Mouse (Mus musculus) G1E (cell line): ENCODE data around the gene Rnf169. TPM values are rescaled to one million over a fixed set of nuclear protein-coding genes. Genes with fewer than 3 reads are reported as not detected.
"Not testable (repeated sequence)": the region's sequence is repeated elsewhere in the genome, so short reads cannot be mapped to it uniquely, and the experiment has no call there.

Experiments used
- ATAC-seq: 2 replicates; pipeline ENCODE4 v1.8.0; 2016; ENCODE audit warnings: mild to moderate bottlenecking; ENCODE audit not compliant: insufficient number of reproducible peaks, poor library complexity, low FRiP score, severe bottlenecking; ENCODE audit errors: extremely low read depth
- DNase-seq: peaks from one replicate; pipeline ENCODE4 v3.0.0; 2012; ENCODE audit warnings: low spot score
- H3K27me3 ChIP-seq: 2 replicates; pipeline ENCODE4 v1.6.1; 2012; ENCODE audit warnings: mild to moderate bottlenecking, low read length, inconsistent platforms; ENCODE audit not compliant: insufficient read depth
- H3K36me3 ChIP-seq: replicated peaks from 2 replicates; pipeline ENCODE3; 2012; ENCODE audit warnings: mild to moderate bottlenecking, inconsistent platforms
- H3K4me1 ChIP-seq: 2 replicates; pipeline ENCODE4 v1.6.1; 2012; ENCODE audit warnings: low read depth, low read length, inconsistent platforms, mixed read lengths; ENCODE audit not compliant: insufficient read depth
- H3K4me3 ChIP-seq: 2 replicates; pipeline ENCODE4 v1.5.1; 2012; ENCODE audit warnings: low read depth, mild to moderate bottlenecking, inconsistent platforms, low read length, moderate library complexity, mixed read lengths
- H3K9me3 ChIP-seq: replicated peaks from 2 replicates; pipeline ENCODE4 v1.6.1; 2012; ENCODE audit warnings: inconsistent platforms
- CTCF ChIP-seq: IDR thresholded peaks from 2 replicates; pipeline ENCODE4 v1.5.1; 2012; ENCODE audit warnings: low read depth, low read length, inconsistent platforms, mixed read lengths
- GATA1 ChIP-seq: IDR thresholded peaks from 2 replicates; pipeline ENCODE4 v1.6.1; 2012; ENCODE audit warnings: borderline replicate concordance, low read length, inconsistent platforms, mixed read lengths
- GATA2 ChIP-seq: IDR thresholded peaks from 2 replicates; pipeline ENCODE4 v1.6.1; 2012; ENCODE audit warnings: low read depth, low read length, inconsistent platforms, borderline replicate concordance
- POLR2AphosphoS5 ChIP-seq: IDR thresholded peaks from 2 replicates; pipeline ENCODE4 v1.6.1; 2012; ENCODE audit warnings: low read depth, low read length, inconsistent platforms; ENCODE audit not compliant: insufficient replicate concordance
- TAL1 ChIP-seq: conservative IDR thresholded peaks from 2 replicates; pipeline ENCODE4 v1.6.1; 2012; ENCODE audit warnings: low read depth, low read length, inconsistent platforms, mixed read lengths
- polyA plus RNA-seq: library from polyadenylated mRNA; stranded (reverse); fragments of >175 nt; gene quantifications from 2 replicates; pipeline ENCODE4 v1.2.3, GENCODE M21; 2012
- total RNA-seq, 2 experiments: library from RNA; stranded (forward) in 1 of 2; stranded (reverse) in 1 of 2; fragments of 200-1000 nt in 1 of 2; fragments of >200 nt in 1 of 2; fragmentation: Nextera tagmentation in 1 of 2; gene quantifications; 2 replicates each; pipeline ENCODE4 v1.2.3; 2014 to 2017

Rnf169 gene
- total and polyA plus RNA-seq, 3 experiments = 4.8 to 30.4 (median 13.8) TPM

GRCm38 (mm10) chr7:99965020-99965841 is 15.0 kb downstream of the Rnf169 start:
- peaks cover 62% of the 10 kb centered on the region for H3K36me3 ChIP-seq
- ATAC-seq (no peak), DNase-seq (no peak)
- H3K27me3 ChIP-seq = no peaks in the 10 kb centered on the region
- peaks cover 23% of the 10 kb centered on the region for H3K4me1 ChIP-seq
- H3K4me3 ChIP-seq = no peak overlapping the region
- TF ChIP-seq CTCF (no peak), GATA1 (no peak), GATA2 (no peak), POLR2AphosphoS5 (no peak), TAL1 (no peak)
- no peaks in the 10 kb centered on the region for H3K9me3 ChIP-seq

GRCm38 (mm10) chr7:99963237-99963860 is 16.9 kb downstream of the Rnf169 start:
- no peaks in the 10 kb centered on the region for H3K27me3 ChIP-seq
- H3K4me1 ChIP-seq = peaks cover 21% of the 10 kb centered on the region
- DNase-seq (no peak), ATAC-seq (no peak)
- no peaks in the 10 kb centered on the region for H3K9me3 ChIP-seq
- no peak overlapping the region for H3K4me3 ChIP-seq
- H3K36me3 ChIP-seq = peaks cover 48% of the 10 kb centered on the region
- TF ChIP-seq GATA2 (no peak), TAL1 (no peak), GATA1 (no peak), POLR2AphosphoS5 (no peak), CTCF (no peak)

- no peak overlapping the region for H3K4me3 ChIP-seq
- ATAC-seq (no peak), DNase-seq (no peak)
- H3K4me1 ChIP-seq = peaks cover 20% of the 10 kb centered on the region
- no peak for TF ChIP-seq POLR2AphosphoS5
- TF ChIP-seq GATA2 = no peak
- no peak for TF ChIP-seq GATA1
- no peak for TF ChIP-seq TAL1
- no peak for TF ChIP-seq CTCF
- no peaks in the 10 kb centered on the region for H3K27me3 ChIP-seq
- H3K36me3 ChIP-seq = peaks cover 42% of the 10 kb centered on the region
- no peaks in the 10 kb centered on the region for H3K9me3 ChIP-seq
Observed at GRCm38 (mm10) chr7:99962536-99963236, 17.6 kb downstream of the Rnf169 start.

GRCm38 (mm10) chr7:99961518-99961917 is 18.7 kb downstream of the Rnf169 start:
- Histone ChIP-seq H3K36me3 (peaks cover 35% of the 10 kb centered on the region), H3K27me3 (no peaks in the 10 kb centered on the region), H3K9me3 (no peaks in the 10 kb centered on the region), H3K4me3 (no peak overlapping the region), H3K4me1 (peaks cover 23% of the 10 kb centered on the region)
- TF ChIP-seq GATA1 = no peak
- no peak for TF ChIP-seq TAL1
- no peak for TF ChIP-seq GATA2
- no peak for TF ChIP-seq POLR2AphosphoS5
- no peak for TF ChIP-seq CTCF
- ATAC-seq (no peak), DNase-seq (no peak)

GRCm38 (mm10) chr7:99960571-99960970 is 19.7 kb downstream of the Rnf169 start:
- H3K27me3 ChIP-seq, H3K9me3 ChIP-seq, ATAC-seq, DNase-seq, H3K4me3 ChIP-seq: not testable (repeated sequence)
- Histone ChIP-seq H3K4me1 (peaks cover 23% of the 10 kb centered on the region), H3K36me3 (peaks cover 28% of the 10 kb centered on the region)

GRCm38 (mm10) chr7:99957226-99957965 is 22.9 kb downstream of the Rnf169 start:
- Histone ChIP-seq H3K9me3 (no peaks in the 10 kb centered on the region), H3K4me1 (peaks cover 13% of the 10 kb centered on the region), H3K27me3 (no peaks in the 10 kb centered on the region), H3K4me3 (no peak overlapping the region), H3K36me3 (peaks cover 29% of the 10 kb centered on the region)
- TF ChIP-seq CTCF = no peak
- TF ChIP-seq GATA2 = no peak
- no peak for TF ChIP-seq POLR2AphosphoS5
- no peak for TF ChIP-seq TAL1
- no peak for TF ChIP-seq GATA1
- no peak for ATAC-seq
- no peak for DNase-seq
